Mouse (Mus musculus): ENCODE results near the gene Ndufaf5. TPM values are rescaled to one million over a fixed set of nuclear protein-coding genes. Genes with fewer than 3 reads are reported as not detected.
"Not testable (repeated sequence)": the region's sequence is repeated elsewhere in the genome, so short reads cannot be mapped to it uniquely, and the experiment has no call there.

Gene Ndufaf5
- total and polyA plus RNA-seq, 2 experiments: 2.6 to 11.4 TPM

DNA sequence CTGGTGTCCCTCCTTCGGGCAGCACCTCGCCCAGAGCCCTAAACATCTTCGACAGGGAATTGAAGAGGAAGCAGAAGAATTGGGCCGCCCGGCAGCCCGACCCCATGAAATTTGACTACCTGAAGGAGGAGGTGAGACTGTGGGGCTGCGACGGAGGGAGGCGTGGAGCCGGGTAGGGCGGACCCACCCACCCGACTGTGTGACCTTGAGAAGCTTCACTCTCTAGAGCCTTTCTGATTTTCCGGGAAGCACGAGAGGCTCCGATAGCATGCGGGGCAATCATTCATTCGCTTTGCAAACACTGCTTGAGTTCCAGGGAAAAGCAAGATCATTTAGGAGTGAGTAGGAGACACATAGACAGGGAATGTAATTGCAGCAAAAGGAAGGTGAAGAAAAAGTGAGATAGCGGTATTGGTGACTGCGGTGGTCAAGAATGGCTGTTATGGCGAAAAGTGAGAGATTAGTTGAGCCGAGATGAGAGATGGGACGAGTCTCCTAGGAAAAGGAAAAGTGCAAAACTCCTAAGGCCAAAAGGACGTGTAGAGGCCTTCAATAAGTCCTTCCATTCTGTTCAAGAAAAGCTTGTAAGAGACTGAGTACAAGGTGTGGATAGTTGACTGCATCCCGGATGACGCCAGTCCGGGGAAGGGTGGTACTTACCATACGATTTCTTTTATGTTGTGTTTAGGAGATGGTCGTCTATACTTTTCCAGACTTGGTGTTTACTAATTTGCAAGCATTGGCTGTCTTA lies 529 bp downstream of the Ndufaf5 start:
- Histone ChIP-seq H3K4me1 (ENCODE audit: control insufficient read depth, insufficient read depth, low read length) (peaks cover 6% of the 10 kb centered on the region), H3K9ac (ENCODE audit: low read depth, low read length) (peak overlapping the region; percentile 62), H3K4me3 (ENCODE audit: insufficient read depth, low read depth, low read length) (peak overlapping the region; percentile 87), H3K27ac (replicated peaks; ENCODE audit: insufficient read depth, low read depth, low read length) (0 out of 2 replicates have a peak overlapping the region, but pooled peaks have one; percentile 14), H3K27me3 (ENCODE audit: control insufficient read depth, insufficient read depth, low read length) (no peaks in the 10 kb centered on the region), H3K79me2 (ENCODE audit: control insufficient read depth, insufficient read depth, low read length) (peaks cover 7% of the 10 kb centered on the region; the same call in 1 of the 2 replicates), H3K36me3 (ENCODE audit: control insufficient read depth, insufficient read depth, low read length) (peaks cover 10% of the 10 kb centered on the region; the same call in 1 of the 2 replicates)
- TF ChIP-seq CTCF (IDR thresholded peaks at IDR 0.05; ENCODE audit: low read depth, low read length) (no peak), POLR2A (IDR thresholded peaks at IDR 0.05; ENCODE audit: extremely low read depth, insufficient read depth, low read length) (no peak)
- WGBS: 8% methylated on average over 28 of the region's 28 CpGs
- peak; percentile 26 for DNase-seq (ENCODE audit: extremely low read depth, low read depth, low spot score)

DNA sequence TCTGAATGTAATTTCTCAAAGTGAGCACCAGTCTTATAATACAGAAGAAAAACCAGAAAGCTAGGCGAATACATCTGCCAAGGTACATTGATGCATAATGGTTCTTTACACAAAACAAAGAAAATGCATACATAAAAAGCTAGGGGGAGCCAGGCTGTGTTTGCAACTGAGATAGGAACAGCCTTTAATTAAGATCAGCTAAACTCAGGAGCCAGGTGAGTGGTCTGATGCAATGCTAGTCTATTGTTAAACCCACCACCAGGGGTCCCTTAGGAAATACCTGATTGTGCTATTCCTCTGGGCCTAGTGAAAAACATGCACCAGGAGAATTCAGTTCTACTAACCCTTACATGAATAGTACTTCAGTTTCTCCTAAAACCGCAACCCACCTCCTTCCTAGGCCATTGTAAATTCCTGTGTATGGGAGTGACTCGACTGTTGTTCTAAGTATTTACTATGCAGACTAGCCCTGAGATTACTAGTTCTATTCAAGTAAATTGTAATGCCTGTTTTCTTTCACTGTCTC lies 15.3 kb downstream of the Ndufaf5 start:
- not testable (repeated sequence) for H3K27me3 ChIP-seq (ENCODE audit: control insufficient read depth, insufficient read depth, low read length); H3K79me2 ChIP-seq (ENCODE audit: control insufficient read depth, insufficient read depth, low read length); DNase-seq (ENCODE audit: extremely low read depth, low read depth, low spot score); H3K36me3 ChIP-seq (ENCODE audit: control insufficient read depth, insufficient read depth, low read length); H3K27ac ChIP-seq (replicated peaks; ENCODE audit: insufficient read depth, low read depth, low read length); H3K9ac ChIP-seq (ENCODE audit: low read depth, low read length); H3K4me3 ChIP-seq (ENCODE audit: insufficient read depth, low read depth, low read length); H3K4me1 ChIP-seq (ENCODE audit: control insufficient read depth, insufficient read depth, low read length)
- 93% methylated on average over 3 of the region's 3 CpGs for WGBS

DNA sequence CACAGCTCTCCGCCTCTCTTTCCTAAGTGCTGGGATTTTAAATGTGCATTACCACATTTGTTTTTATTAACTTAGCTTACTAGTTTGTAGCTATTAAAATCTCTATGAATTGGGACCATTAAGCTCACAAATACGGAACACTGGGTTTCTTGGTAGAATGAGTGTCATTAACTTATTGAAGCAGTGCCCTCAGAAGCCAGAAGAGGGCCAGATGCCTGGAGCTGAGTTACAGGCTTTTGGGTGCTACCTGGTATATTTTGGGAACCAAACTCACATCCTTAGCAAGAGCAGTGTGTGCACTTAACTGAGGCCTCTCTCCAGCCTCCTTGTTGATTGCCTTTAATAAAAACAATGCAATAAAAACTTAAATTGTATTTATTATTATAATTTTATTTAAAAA lies 30.3 kb downstream of the Ndufaf5 start:
- DNase-seq (ENCODE audit: extremely low read depth, low read depth, low spot score): no peak
- TF ChIP-seq POLR2A (IDR thresholded peaks at IDR 0.05; ENCODE audit: extremely low read depth, insufficient read depth, low read length): no peak
- TF ChIP-seq CTCF (IDR thresholded peaks at IDR 0.05; ENCODE audit: low read depth, low read length): no peak
- WGBS: 91% methylated on average over 2 of the region's 2 CpGs

GRCm38 (mm10) chr2:140202573-140202972 lies 32.1 kb downstream of the Ndufaf5 start:
- 86% methylated on average over 5 of the region's 5 CpGs for WGBS
- H3K36me3 ChIP-seq (ENCODE audit: control insufficient read depth, insufficient read depth, low read length): peaks cover 4% of the 10 kb centered on the region; the same call in 1 of the 2 replicates
- H3K4me3 ChIP-seq (ENCODE audit: insufficient read depth, low read depth, low read length): no peak overlapping the region
- H3K27me3 ChIP-seq (ENCODE audit: control insufficient read depth, insufficient read depth, low read length): no peaks in the 10 kb centered on the region
- H3K27ac ChIP-seq (replicated peaks; ENCODE audit: insufficient read depth, low read depth, low read length): no peak overlapping the region
- H3K79me2 ChIP-seq (ENCODE audit: control insufficient read depth, insufficient read depth, low read length): no peaks in the 10 kb centered on the region
- H3K9ac ChIP-seq (ENCODE audit: low read depth, low read length): no peak overlapping the region
- TF ChIP-seq POLR2A (IDR thresholded peaks at IDR 0.05; ENCODE audit: extremely low read depth, insufficient read depth, low read length) (no peak), CTCF (IDR thresholded peaks at IDR 0.05; ENCODE audit: low read depth, low read length) (no peak)
- H3K4me1 ChIP-seq (ENCODE audit: control insufficient read depth, insufficient read depth, low read length): no peaks in the 10 kb centered on the region
- DNase-seq (ENCODE audit: extremely low read depth, low read depth, low spot score): no peak

More for the DNA sequence above, 30.3 kb downstream of the Ndufaf5 start:
- Histone ChIP-seq H3K9ac (ENCODE audit: low read depth, low read length) (no peak overlapping the region), H3K27me3 (ENCODE audit: control insufficient read depth, insufficient read depth, low read length) (no peaks in the 10 kb centered on the region), H3K27ac (replicated peaks; ENCODE audit: insufficient read depth, low read depth, low read length) (no peak overlapping the region), H3K4me1 (ENCODE audit: control insufficient read depth, insufficient read depth, low read length) (no peaks in the 10 kb centered on the region), H3K4me3 (ENCODE audit: insufficient read depth, low read depth, low read length) (no peak overlapping the region), H3K36me3 (ENCODE audit: control insufficient read depth, insufficient read depth, low read length) (peaks cover 2% of the 10 kb centered on the region; the same call in 1 of the 2 replicates), H3K79me2 (ENCODE audit: control insufficient read depth, insufficient read depth, low read length) (no peaks in the 10 kb centered on the region)

GRCm38 (mm10) chr2:140203756-140204155 lies 33.3 kb downstream of the Ndufaf5 start:
- no peak overlapping the region for H3K27ac ChIP-seq (replicated peaks; ENCODE audit: insufficient read depth, low read depth, low read length)
- TF ChIP-seq POLR2A (IDR thresholded peaks at IDR 0.05; ENCODE audit: extremely low read depth, insufficient read depth, low read length) (no peak), CTCF (IDR thresholded peaks at IDR 0.05; ENCODE audit: low read depth, low read length) (no peak)
- H3K27me3 ChIP-seq (ENCODE audit: control insufficient read depth, insufficient read depth, low read length): no peaks in the 10 kb centered on the region
- H3K9ac ChIP-seq (ENCODE audit: low read depth, low read length): no peak overlapping the region
- no peak for DNase-seq (ENCODE audit: extremely low read depth, low read depth, low spot score)
- no peaks in the 10 kb centered on the region for H3K79me2 ChIP-seq (ENCODE audit: control insufficient read depth, insufficient read depth, low read length)
- WGBS: 96% methylated on average over 7 of the region's 7 CpGs
- no peaks in the 10 kb centered on the region for H3K4me1 ChIP-seq (ENCODE audit: control insufficient read depth, insufficient read depth, low read length)
- peaks cover 4% of the 10 kb centered on the region; the same call in 1 of the 2 replicates for H3K36me3 ChIP-seq (ENCODE audit: control insufficient read depth, insufficient read depth, low read length)
- no peak overlapping the region for H3K4me3 ChIP-seq (ENCODE audit: insufficient read depth, low read depth, low read length)

DNA sequence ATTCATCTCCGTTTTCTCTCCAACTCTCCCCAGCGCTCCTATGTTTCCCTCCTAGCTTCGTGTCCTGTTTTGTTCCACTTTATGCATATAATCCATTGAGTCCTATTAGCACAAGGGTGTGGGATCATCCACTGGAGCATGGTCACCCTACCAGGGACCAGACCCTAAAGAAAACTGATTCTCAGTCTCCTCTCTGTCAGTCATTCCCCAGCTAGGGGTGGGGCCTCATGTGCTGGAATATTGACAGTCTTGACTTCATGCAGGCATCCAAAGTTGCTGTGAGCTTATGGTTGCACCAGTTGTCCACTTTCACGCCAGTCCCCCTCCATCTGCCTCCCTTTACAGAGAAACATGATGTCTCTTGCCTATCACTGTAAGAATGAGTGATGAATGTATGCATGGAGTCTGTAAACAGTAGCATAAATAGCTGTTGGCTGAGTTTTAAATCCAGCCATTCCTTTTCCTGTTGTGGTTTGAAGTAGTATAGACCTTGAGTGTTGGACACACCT lies 44.1 kb downstream of the Ndufaf5 start:
- no peaks in the 10 kb centered on the region for H3K36me3 ChIP-seq (ENCODE audit: control insufficient read depth, insufficient read depth, low read length)
- no peak overlapping the region for H3K9ac ChIP-seq (ENCODE audit: low read depth, low read length)
- TF ChIP-seq POLR2A (IDR thresholded peaks at IDR 0.05; ENCODE audit: extremely low read depth, insufficient read depth, low read length) (no peak), CTCF (IDR thresholded peaks at IDR 0.05; ENCODE audit: low read depth, low read length) (no peak)
- H3K4me3 ChIP-seq (ENCODE audit: insufficient read depth, low read depth, low read length): no peak overlapping the region
- H3K4me1 ChIP-seq (ENCODE audit: control insufficient read depth, insufficient read depth, low read length): no peaks in the 10 kb centered on the region
- DNase-seq (ENCODE audit: extremely low read depth, low read depth, low spot score): no peak
- WGBS: 92% methylated on average over 4 of the region's 4 CpGs
- H3K79me2 ChIP-seq (ENCODE audit: control insufficient read depth, insufficient read depth, low read length): no peaks in the 10 kb centered on the region
- H3K27me3 ChIP-seq (ENCODE audit: control insufficient read depth, insufficient read depth, low read length): no peaks in the 10 kb centered on the region
- no peak overlapping the region for H3K27ac ChIP-seq (replicated peaks; ENCODE audit: insufficient read depth, low read depth, low read length)
